Mouse (Mus musculus): Measurements from ENCODE around the gene Crtc1. TPM values are rescaled to one million over a fixed set of nuclear protein-coding genes. Genes with fewer than 3 reads are reported as not detected.

Crtc1 gene
- total RNA-seq, 2 experiments from 2014 or later, result 120 to 139 TPM

Other genes starting within 250 kb of the Crtc1 start
- gene Slc25a42, start 227.3 kb downstream of the Crtc1 start, total RNA-seq (2021), result 10 to 100 TPM; 33.5 to 36.5 TPM
- 100 to 1,000 TPM; 118 to 122 TPM for gene Sugp2, start 205.4 kb downstream of the Crtc1 start, total RNA-seq (2021)
- gene Armc6, start 205.1 kb downstream of the Crtc1 start, total RNA-seq (2021), result 10 to 100 TPM; 41.7 to 46.3 TPM
- 1 to 10 TPM; 6.5 to 9.2 TPM for gene Homer3, start 156.8 kb downstream of the Crtc1 start, total RNA-seq (2021)
- 10 to 100 TPM; 42.3 to 42.5 TPM for gene Ddx49, start 137.1 kb downstream of the Crtc1 start, total RNA-seq (2021)
- 100 to 1,000 TPM; 123 to 125 TPM for gene Cope, start 137.1 kb downstream of the Crtc1 start, total RNA-seq (2021)
- 100 to 1,000 TPM; 105 to 111 TPM for gene Cers1, start 123.8 kb downstream of the Crtc1 start, total RNA-seq (2021)
- gene Gdf1, start 109.8 kb downstream of the Crtc1 start, total RNA-seq (2021), result 10 to 100 TPM; 17.7 to 18.9 TPM
- gene Upf1, start 86.3 kb downstream of the Crtc1 start, total RNA-seq (2021), result 10 to 100 TPM; 58.2 to 61.6 TPM
- gene Comp, start 66.0 kb downstream of the Crtc1 start, total RNA-seq (2021), result under 1 TPM; 0.23 to 0.48 TPM
- gene Klhl26, start 37.4 kb upstream of the Crtc1 start, total RNA-seq (2021), result 10 to 100 TPM; 40.3 to 44.2 TPM
- gene Tmem59l, start 47.8 kb upstream of the Crtc1 start, total RNA-seq (2021), result 100 to 1,000 TPM; 264 to 286 TPM
- gene Crlf1, start 53.6 kb upstream of the Crtc1 start, total RNA-seq (2021), result 1 to 10 TPM; 2.3 to 3.5 TPM
- 100 to 1,000 TPM; 104 TPM for gene Rex1bd, start 67.2 kb upstream of the Crtc1 start, total RNA-seq (2021)
- 100 to 1,000 TPM; 886 to 927 TPM for gene Uba52, start 71.2 kb upstream of the Crtc1 start, total RNA-seq (2021)
- gene Fkbp8, start 88.1 kb upstream of the Crtc1 start, total RNA-seq (2021), result 100 to 1,000 TPM; 403 TPM
- 10 to 100 TPM; 43.1 to 47.7 TPM for gene Kxd1, start 88.4 kb upstream of the Crtc1 start, total RNA-seq (2021)
- 10 to 100 TPM; 15.1 to 17.7 TPM for gene Ell, start 99.9 kb upstream of the Crtc1 start, total RNA-seq (2021)
- 10 to 100 TPM; 51.9 to 52.1 TPM for gene Isyna1, start 154.8 kb upstream of the Crtc1 start, total RNA-seq (2021)
- 100 to 1,000 TPM; 242 to 257 TPM for gene Ssbp4, start 169.3 kb upstream of the Crtc1 start, total RNA-seq (2021)
- 1 to 10 TPM in 1 of 2 experiments, under 1 TPM in 1; 0.37 to 1.2 TPM for gene Lrrc25, start 176.6 kb upstream of the Crtc1 start, total RNA-seq (2021)
- gene Gdf15, start 192.9 kb upstream of the Crtc1 start, total RNA-seq (2021), result not detected
- 10 to 100 TPM; 12.7 to 18.1 TPM for gene Pgpep1, start 220.8 kb upstream of the Crtc1 start, total RNA-seq (2021)
- 10 to 100 TPM; 62.9 to 63.5 TPM for gene Lsm4, start 233.7 kb upstream of the Crtc1 start, total RNA-seq (2021)

Measured in left cerebral cortex, postnatal 25 days (tissue).